Mouse (Mus musculus): ENCODE measurements around the gene Sox1. TPM values are rescaled to one million over a fixed set of nuclear protein-coding genes. Genes with fewer than 3 reads are reported as not detected.

The Sox1 gene
- total and polyA plus RNA-seq, 3 experiments: not detected

DNA sequence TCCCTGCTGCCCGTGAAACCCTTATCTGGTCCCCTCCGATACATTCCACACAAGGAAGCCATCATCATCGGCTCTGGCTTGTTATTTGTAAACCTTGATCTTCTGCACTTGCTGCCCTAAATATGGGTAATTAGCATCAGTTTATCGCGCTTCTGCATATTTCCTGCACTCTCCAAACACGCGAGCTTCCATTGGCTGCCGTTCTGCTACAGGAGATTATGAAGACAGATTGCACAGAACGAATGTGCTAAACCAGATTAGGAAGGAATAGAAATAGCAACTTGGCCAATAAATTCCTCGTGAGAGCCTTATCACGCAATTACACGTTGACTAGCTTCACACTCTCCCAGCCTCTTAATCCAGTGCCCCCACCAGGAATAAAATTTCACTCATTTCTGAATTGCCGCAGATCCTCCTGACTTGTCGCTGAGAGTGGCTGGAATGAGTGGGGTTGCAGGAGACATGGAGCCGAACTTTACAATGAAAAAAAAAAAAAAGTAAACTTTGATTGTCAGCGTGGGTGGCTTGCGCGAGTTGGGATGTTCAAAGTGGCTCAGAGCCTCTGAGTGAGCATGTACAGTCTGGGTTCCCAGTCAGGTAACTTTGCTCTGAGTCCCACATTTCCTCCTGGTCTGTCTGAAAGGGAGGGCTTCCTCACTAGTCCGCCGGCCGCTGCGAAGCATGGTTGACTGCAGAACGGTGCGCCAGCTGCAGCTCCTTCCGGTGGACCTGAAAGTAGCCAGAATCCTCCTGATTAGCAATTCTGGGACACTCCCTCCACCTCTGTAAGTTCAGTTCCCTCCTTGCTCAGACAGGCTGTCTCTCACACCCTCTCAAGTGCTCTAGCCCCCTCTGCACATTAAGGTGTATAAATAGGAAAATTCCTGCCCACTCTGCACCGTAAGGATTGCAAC, 33.0 kb downstream of the Sox1 start:
- no peak overlapping the region for H3K4me3 ChIP-seq
- H3K36me3 ChIP-seq (ENCODE audit: control insufficient read depth, insufficient read depth, low read length): no peaks in the 10 kb centered on the region
- no peaks in the 10 kb centered on the region for H3K79me2 ChIP-seq (replicated peaks; ENCODE audit: control insufficient read depth, insufficient read depth, low read length)
- H3K9ac ChIP-seq (ENCODE audit: low read depth, low read length): no peak overlapping the region
- H3K27ac ChIP-seq: no peak overlapping the region
- TF ChIP-seq EP300 (IDR thresholded peaks at IDR 0.05; ENCODE audit: insufficient read depth, low read depth, low read length) (no peak), POLR2A (IDR thresholded peaks at IDR 0.05; ENCODE audit: insufficient read depth, low read depth, low read length) (no peak), CTCF (IDR thresholded peaks at IDR 0.05) (no peak)
- H3K4me1 ChIP-seq (ENCODE audit: control insufficient read depth, insufficient read depth, low read length): no peaks in the 10 kb centered on the region
- DNase-seq: peak in 1 of 2 experiments; percentile 13
- H3K27me3 ChIP-seq (ENCODE audit: control insufficient read depth, insufficient read depth, low read length): peaks cover 14% of the 10 kb centered on the region
- intact Hi-C loops (cut with DNase I): no loop called here
- 21% methylated on average over 26 of the region's 26 CpGs for WGBS

DNA sequence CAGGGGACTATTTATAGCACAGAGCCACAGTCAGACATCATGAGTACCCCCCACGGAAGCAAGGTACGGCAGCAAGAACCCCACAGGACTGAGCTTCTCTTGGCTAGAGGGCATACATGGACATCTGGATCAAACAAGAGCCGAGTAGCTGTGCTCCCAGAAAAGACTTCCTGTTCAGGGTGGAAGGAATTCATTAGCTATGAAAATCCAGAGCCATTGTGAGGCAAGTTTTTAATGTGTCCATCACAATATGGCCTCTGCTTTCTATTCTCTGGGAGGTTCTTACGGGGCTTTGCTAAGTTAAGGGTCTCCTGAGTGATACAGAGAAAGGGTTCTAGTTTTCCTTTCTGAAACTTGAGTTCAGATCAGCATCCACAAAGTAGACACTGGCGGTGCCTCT, 33.8 kb downstream of the Sox1 start:
- WGBS: 24% methylated on average over 5 of the region's 5 CpGs
- H3K79me2 ChIP-seq (replicated peaks; ENCODE audit: control insufficient read depth, insufficient read depth, low read length): no peaks in the 10 kb centered on the region
- H3K4me1 ChIP-seq (ENCODE audit: control insufficient read depth, insufficient read depth, low read length): no peaks in the 10 kb centered on the region
- intact Hi-C loops (cut with DNase I): no loop called here
- H3K27me3 ChIP-seq (ENCODE audit: control insufficient read depth, insufficient read depth, low read length): peaks cover 14% of the 10 kb centered on the region
- TF ChIP-seq CTCF (IDR thresholded peaks at IDR 0.05): no peak
- TF ChIP-seq POLR2A (IDR thresholded peaks at IDR 0.05; ENCODE audit: insufficient read depth, low read depth, low read length): no peak
- TF ChIP-seq EP300 (IDR thresholded peaks at IDR 0.05; ENCODE audit: insufficient read depth, low read depth, low read length): no peak
- H3K27ac ChIP-seq: no peak overlapping the region
- no peak overlapping the region for H3K9ac ChIP-seq (ENCODE audit: low read depth, low read length)
- H3K36me3 ChIP-seq (ENCODE audit: control insufficient read depth, insufficient read depth, low read length): no peaks in the 10 kb centered on the region
- peak in 1 of 2 experiments; percentile 4 for DNase-seq
- no peak overlapping the region for H3K4me3 ChIP-seq

DNA sequence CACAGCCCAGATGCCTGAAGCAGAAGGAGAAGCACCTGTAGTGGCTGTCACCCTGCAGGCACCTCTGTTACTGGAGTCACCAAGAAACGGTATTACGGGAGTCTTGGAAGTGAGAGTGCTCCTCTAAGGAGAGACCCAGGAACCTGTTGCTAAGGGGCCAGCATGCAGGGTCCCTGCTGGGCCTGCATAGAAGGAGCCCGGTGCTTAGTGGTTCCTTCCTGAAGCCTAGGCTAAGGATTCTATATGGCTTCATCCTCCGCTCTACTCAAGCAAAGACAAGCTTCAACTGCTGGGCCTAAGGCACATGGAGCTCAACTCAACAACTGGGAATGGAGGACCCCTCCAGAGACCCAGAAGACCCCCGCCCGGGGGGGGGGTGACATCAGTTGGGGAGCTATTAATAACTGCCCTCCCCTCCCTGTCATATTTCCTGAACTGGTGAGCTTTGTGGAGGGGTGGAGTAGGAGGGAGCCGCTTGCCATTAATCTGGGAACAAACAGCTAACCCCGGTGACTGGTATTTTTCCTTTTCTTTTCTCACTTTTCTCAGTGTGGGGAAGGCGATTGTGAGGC, 34.6 kb downstream of the Sox1 start:
- intact Hi-C loops (cut with DNase I): no loop called here
- no peaks in the 10 kb centered on the region for H3K79me2 ChIP-seq (replicated peaks; ENCODE audit: control insufficient read depth, insufficient read depth, low read length)
- no peak overlapping the region for H3K27ac ChIP-seq
- no peak for TF ChIP-seq CTCF (IDR thresholded peaks at IDR 0.05)
- TF ChIP-seq EP300 (IDR thresholded peaks at IDR 0.05; ENCODE audit: insufficient read depth, low read depth, low read length): no peak
- no peak for TF ChIP-seq POLR2A (IDR thresholded peaks at IDR 0.05; ENCODE audit: insufficient read depth, low read depth, low read length)
- H3K36me3 ChIP-seq (ENCODE audit: control insufficient read depth, insufficient read depth, low read length): no peaks in the 10 kb centered on the region
- H3K27me3 ChIP-seq (ENCODE audit: control insufficient read depth, insufficient read depth, low read length): peaks cover 14% of the 10 kb centered on the region
- no peak for DNase-seq
- H3K4me1 ChIP-seq (ENCODE audit: control insufficient read depth, insufficient read depth, low read length): no peaks in the 10 kb centered on the region
- 14% methylated on average over 9 of the region's 9 CpGs for WGBS
- no peak overlapping the region for H3K4me3 ChIP-seq
- H3K9ac ChIP-seq (ENCODE audit: low read depth, low read length): no peak overlapping the region

- no peak overlapping the region for H3K4me3 ChIP-seq
- intact Hi-C loops (cut with DNase I): no loop called here
- peak; percentile 17 to 44 for DNase-seq
- TF ChIP-seq POLR2A (IDR thresholded peaks at IDR 0.05; ENCODE audit: insufficient read depth, low read depth, low read length) (no peak), EP300 (IDR thresholded peaks at IDR 0.05; ENCODE audit: insufficient read depth, low read depth, low read length) (no peak), CTCF (IDR thresholded peaks at IDR 0.05) (no peak)
- H3K9ac ChIP-seq (ENCODE audit: low read depth, low read length): no peak overlapping the region
- H3K79me2 ChIP-seq (replicated peaks; ENCODE audit: control insufficient read depth, insufficient read depth, low read length): no peaks in the 10 kb centered on the region
- 2% methylated on average over 46 of the region's 46 CpGs for WGBS
- H3K27me3 ChIP-seq (ENCODE audit: control insufficient read depth, insufficient read depth, low read length): peaks cover 14% of the 10 kb centered on the region
- no peak overlapping the region for H3K27ac ChIP-seq
- H3K36me3 ChIP-seq (ENCODE audit: control insufficient read depth, insufficient read depth, low read length): no peaks in the 10 kb centered on the region
- no peaks in the 10 kb centered on the region for H3K4me1 ChIP-seq (ENCODE audit: control insufficient read depth, insufficient read depth, low read length)
These were observed 35.2 kb downstream of the Sox1 start for GRCm38 (mm10) chr8:12430173-12430899.

GRCm38 (mm10) chr8:12430900-12431737, 36.0 kb downstream of the Sox1 start:
- Histone ChIP-seq H3K79me2 (replicated peaks; ENCODE audit: control insufficient read depth, insufficient read depth, low read length) (no peaks in the 10 kb centered on the region), H3K36me3 (ENCODE audit: control insufficient read depth, insufficient read depth, low read length) (no peaks in the 10 kb centered on the region), H3K9ac (ENCODE audit: low read depth, low read length) (no peak overlapping the region), H3K4me1 (ENCODE audit: control insufficient read depth, insufficient read depth, low read length) (no peaks in the 10 kb centered on the region), H3K4me3 (no peak overlapping the region), H3K27me3 (ENCODE audit: control insufficient read depth, insufficient read depth, low read length) (peaks cover 14% of the 10 kb centered on the region), H3K27ac (no peak overlapping the region)
- intact Hi-C loops (cut with DNase I): no loop called here
- TF ChIP-seq CTCF (IDR thresholded peaks at IDR 0.05): no peak
- no peak for TF ChIP-seq EP300 (IDR thresholded peaks at IDR 0.05; ENCODE audit: insufficient read depth, low read depth, low read length)
- TF ChIP-seq POLR2A (IDR thresholded peaks at IDR 0.05; ENCODE audit: insufficient read depth, low read depth, low read length): no peak
- no peak for DNase-seq
- 3% methylated on average over 51 of the region's 51 CpGs for WGBS
